Mouse (Mus musculus) heart, postnatal 4 days (tissue): ENCODE results near the gene Pax3. TPM values are rescaled to one million over a fixed set of nuclear protein-coding genes. Genes with fewer than 3 reads are reported as not detected.

Experiments used
- DNase-seq: peaks from one replicate; pipeline ENCODE4 v3.0.0; 2021
- total RNA-seq, 2 experiments: library from RNA; stranded (reverse); gene quantifications; 2 replicates each; pipeline ENCODE4 v1.2.3; 2021

Gene Pax3
- under 1 TPM in 1 of 2 experiments, not detected in 1; 0.11 TPM for total RNA-seq

- peak; percentile 13 for DNase-seq
Measured at GRCm38 (mm10) chr1:78196751-78197311, at the start of gene Pax3. Pax3 (minus strand) TSS chr1:78197134.

GRCm38 (mm10) chr1:78234306-78234705 is 37.4 kb upstream of the Pax3 start:
- DNase-seq: no peak

- no peak for DNase-seq
Measured at GRCm38 (mm10) chr1:78231901-78232546, 35.1 kb upstream of the Pax3 start.

- no peak for DNase-seq
Measured at GRCm38 (mm10) chr1:78229801-78230200, 32.9 kb upstream of the Pax3 start.

- no peak for DNase-seq
Measured at GRCm38 (mm10) chr1:78228771-78229170, 31.8 kb upstream of the Pax3 start.

- DNase-seq: no peak
Measured at GRCm38 (mm10) chr1:78218057-78218780, 21.3 kb upstream of the Pax3 start.

GRCm38 (mm10) chr1:78217151-78218034 is 20.5 kb upstream of the Pax3 start:
- peak; percentile 40 for DNase-seq

GRCm38 (mm10) chr1:78216509-78217141 is 19.7 kb upstream of the Pax3 start:
- peak; percentile 14 for DNase-seq

GRCm38 (mm10) chr1:78215749-78216508 is 19.0 kb upstream of the Pax3 start:
- peak; percentile 38 for DNase-seq

- DNase-seq: no peak
Measured at GRCm38 (mm10) chr1:78211041-78211440, 14.1 kb upstream of the Pax3 start.

- DNase-seq: no peak
Measured at GRCm38 (mm10) chr1:78210568-78210967, 13.6 kb upstream of the Pax3 start.

- no peak for DNase-seq
Measured at GRCm38 (mm10) chr1:78208281-78208814, 11.4 kb upstream of the Pax3 start.

- no peak for DNase-seq
Measured at GRCm38 (mm10) chr1:78204341-78204740, 7.4 kb upstream of the Pax3 start.

GRCm38 (mm10) chr1:78203622-78204211 is 6.8 kb upstream of the Pax3 start:
- peak; percentile 20 for DNase-seq

GRCm38 (mm10) chr1:78203086-78203614 is 6.2 kb upstream of the Pax3 start:
- no peak for DNase-seq

- DNase-seq: no peak
Measured at GRCm38 (mm10) chr1:78202466-78203085, 5.6 kb upstream of the Pax3 start.

- no peak for DNase-seq
Measured at GRCm38 (mm10) chr1:78201251-78202010, 4.5 kb upstream of the Pax3 start.

- no peak for DNase-seq
Measured at GRCm38 (mm10) chr1:78200191-78200590, 3.3 kb upstream of the Pax3 start.

GRCm38 (mm10) chr1:78199221-78199620 is 2.3 kb upstream of the Pax3 start:
- no peak for DNase-seq
